Mouse (Mus musculus): Measurements from ENCODE around the gene Lrch1. TPM values are rescaled to one million over a fixed set of nuclear protein-coding genes. Genes with fewer than 3 reads are reported as not detected.

The Lrch1 gene
- total and polyA plus RNA-seq, 3 experiments: 2.8 to 6.1 TPM; not detected in 1

- TF ChIP-seq JUND (IDR thresholded peaks at IDR 0.05; ENCODE audit: low read depth, low read length) (no peak), GABPA (IDR thresholded peaks at IDR 0.05; ENCODE audit: low read depth, low read length) (no peak), POLR2A (IDR thresholded peaks at IDR 0.05; ENCODE audit: control insufficient read depth in 1 of 2, insufficient read depth in 1 of 2, low read depth in 1 of 2, low read length in 2 of 2, poor library complexity in 1 of 2) (no peak), UBTF (IDR thresholded peaks at IDR 0.05; ENCODE audit: borderline replicate concordance, insufficient read depth, low read depth, low read length) (no peak), MAFK (IDR thresholded peaks at IDR 0.05; ENCODE audit: borderline replicate concordance, low read depth, low read length) (no peak), MAZ (IDR thresholded peaks at IDR 0.05; ENCODE audit: low read depth, low read length) (no peak), SMC3 (IDR thresholded peaks at IDR 0.05; ENCODE audit: low read depth, low read length) (peak; percentile 95)
Measured at GRCm38 (mm10) chr14:74709054-74709453, 238.6 kb downstream of the Lrch1 start (continued).

Other genes with a start within 250 kb of the Lrch1 start
- 150 and 159 TPM in 2 replicates for gene Esd, start 215.6 kb downstream of the Lrch1 start, total RNA-seq (2012; rRNA removed)
- gene Esd, start 215.6 kb downstream of the Lrch1 start, polyA plus RNA-seq (2012; ENCODE audit: insufficient read depth in 1 of 2, insufficient read length in 2 of 2, low read depth in 1 of 2, low replicate concordance in 2 of 2, missing spikeins in 1 of 2): 100 to 1,000 TPM in 1 of 2 experiments, not detected in 1; 230 TPM
- gene Rubcnl, start 68.2 kb upstream of the Lrch1 start, total RNA-seq (2012; rRNA removed): 0.04 and 0.13 TPM in 2 replicates
- under 1 TPM in 1 of 2 experiments, not detected in 1; 0.06 TPM for gene Rubcnl, start 68.2 kb upstream of the Lrch1 start, polyA plus RNA-seq (2012; ENCODE audit: insufficient read depth in 1 of 2, insufficient read length in 2 of 2, low read depth in 1 of 2, low replicate concordance in 2 of 2, missing spikeins in 1 of 2)
- not detected in 2 replicates for gene Lrrc63, start 183.0 kb upstream of the Lrch1 start, total RNA-seq (2012; rRNA removed)
- not detected for gene Lrrc63, start 183.0 kb upstream of the Lrch1 start, polyA plus RNA-seq (2012; ENCODE audit: insufficient read depth in 1 of 2, insufficient read length in 2 of 2, low read depth in 1 of 2, low replicate concordance in 2 of 2, missing spikeins in 1 of 2)
- gene Lcp1, start 183.2 kb upstream of the Lrch1 start, total RNA-seq (2012; rRNA removed): 11.0 and 23.7 TPM in 2 replicates
- gene Lcp1, start 183.2 kb upstream of the Lrch1 start, polyA plus RNA-seq (2012; ENCODE audit: insufficient read depth in 1 of 2, insufficient read length in 2 of 2, low read depth in 1 of 2, low replicate concordance in 2 of 2, missing spikeins in 1 of 2): 10 to 100 TPM in 1 of 2 experiments, not detected in 1; 20.3 TPM